8 mouse cellular contexts compared by ENCODE assay signal in the genomic region with DNA sequence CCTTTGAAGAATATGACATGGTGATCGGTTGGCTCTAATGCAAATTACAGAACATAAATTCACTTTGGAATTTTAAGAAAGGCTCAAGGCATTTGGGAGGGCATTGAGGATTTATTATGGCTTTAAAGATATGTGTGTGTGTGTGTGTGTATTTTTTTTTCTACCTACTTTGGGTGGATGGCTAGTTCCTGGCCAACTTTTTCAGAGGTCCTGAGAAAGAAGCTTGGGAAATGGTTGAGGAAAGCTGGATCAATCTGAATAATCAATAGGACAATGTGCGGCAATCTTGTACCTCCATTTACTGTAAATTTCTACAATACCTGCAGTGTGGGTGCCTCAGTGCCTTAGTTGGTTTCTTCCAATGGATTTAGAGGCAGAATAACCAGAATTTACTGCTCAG.
DNase-seq lines count a peak whose midpoint lies in the region; ATAC-seq and TF ChIP-seq lines count a peak whose summit lies in the region.

No protein-coding gene starts in this region.

- no peaks in the 10 kb centered on the region for H3K27me3 ChIP-seq in kidney, postnatal 0 days (ENCODE audit: insufficient read depth, low read length)
- peaks cover 35% of the 10 kb centered on the region for H3K27me3 ChIP-seq in forebrain, embryonic 13.5 days
- no peaks in the 10 kb centered on the region for H3K27me3 ChIP-seq in limb, embryonic 11.5 days (ENCODE audit: control insufficient read depth, insufficient read depth, low read length)
- H3K27me3 ChIP-seq in neural tube, embryonic 12.5 days (replicated peaks), result no peaks in the 10 kb centered on the region

- no peak overlapping the region; the same call in 1 of the 2 replicates for H3K4me3 ChIP-seq in kidney, postnatal 0 days (replicated peaks; ENCODE audit: low read depth, low read length)
- H3K4me3 ChIP-seq in forebrain, embryonic 13.5 days, result peak overlapping the region; percentile 85
- H3K4me3 ChIP-seq in limb, embryonic 11.5 days (ENCODE audit: low read depth, low read length), result peak overlapping the region; percentile 77
- H3K4me3 ChIP-seq in neural tube, embryonic 12.5 days, result peak overlapping the region; percentile 99

- ATAC-seq in kidney, postnatal 0 days (replicated peaks; ENCODE audit: low FRiP score, low read depth), result no peak
- no peak for ATAC-seq in forebrain, embryonic 13.5 days
- no peak for ATAC-seq in limb, embryonic 11.5 days (ENCODE audit: insufficient number of reproducible peaks, low FRiP score, low TSS enrichment, low read depth)
- no peak for ATAC-seq in neural tube, embryonic 12.5 days (ENCODE audit: low FRiP score, low read depth)
- ATAC-seq in inflammation-experienced regulatory T-cells, adult 6 months, result no peak

- peaks cover 5% of the 10 kb centered on the region for H3K4me1 ChIP-seq in kidney, postnatal 0 days (replicated peaks; ENCODE audit: insufficient read depth, low read length)
- H3K4me1 ChIP-seq in forebrain, embryonic 13.5 days, result peaks cover 57% of the 10 kb centered on the region
- H3K4me1 ChIP-seq in limb, embryonic 11.5 days (ENCODE audit: control insufficient read depth, insufficient read depth, low read length), result peaks cover 45% of the 10 kb centered on the region
- peaks cover 49% of the 10 kb centered on the region for H3K4me1 ChIP-seq in neural tube, embryonic 12.5 days

- DNase-seq in kidney, postnatal 0 days (ENCODE audit: low spot score), result no peak
- DNase-seq in kidney, postnatal 14 days, result no peak
- DNase-seq in limb, embryonic 11.5 days (ENCODE audit: low spot score), result peak; percentile 20
- DNase-seq in MN1 (ENCODE audit: low spot score), result no peak
- DNase-seq in B cell, adult 2 months, result no peak

- no peaks in the 10 kb centered on the region for H3K36me3 ChIP-seq in kidney, postnatal 0 days (ENCODE audit: insufficient read depth, low read length)
- H3K36me3 ChIP-seq in forebrain, embryonic 13.5 days (ENCODE audit: poor library complexity, severe bottlenecking), result no peaks in the 10 kb centered on the region
- H3K36me3 ChIP-seq in limb, embryonic 11.5 days (ENCODE audit: control insufficient read depth, insufficient read depth, low read length), result no peaks in the 10 kb centered on the region
- H3K36me3 ChIP-seq in neural tube, embryonic 12.5 days, result no peaks in the 10 kb centered on the region

- peak overlapping the region; percentile 91; the same call in 1 of the 2 replicates for H3K4me2 ChIP-seq in kidney, postnatal 0 days (ENCODE audit: low read length)
- peak overlapping the region; percentile 98 for H3K4me2 ChIP-seq in forebrain, embryonic 13.5 days
- peak overlapping the region; percentile 46 for H3K4me2 ChIP-seq in limb, embryonic 11.5 days (ENCODE audit: low read depth, severe bottlenecking)
- H3K4me2 ChIP-seq in neural tube, embryonic 12.5 days (replicated peaks), result peak overlapping the region; percentile 98

- H3K9ac ChIP-seq in kidney, postnatal 0 days (ENCODE audit: low read depth, low read length), result no peak overlapping the region
- H3K9ac ChIP-seq in forebrain, embryonic 13.5 days, result peak overlapping the region; percentile 97
- peak overlapping the region; percentile 47 for H3K9ac ChIP-seq in limb, embryonic 11.5 days (ENCODE audit: low read length)
- peak overlapping the region; percentile 100 for H3K9ac ChIP-seq in neural tube, embryonic 12.5 days

- no peaks in the 10 kb centered on the region for H3K9me3 ChIP-seq in kidney, postnatal 0 days (replicated peaks; ENCODE audit: low read length)
- H3K9me3 ChIP-seq in forebrain, embryonic 13.5 days (replicated peaks), result no peaks in the 10 kb centered on the region
- no peaks in the 10 kb centered on the region for H3K9me3 ChIP-seq in limb, embryonic 11.5 days (ENCODE audit: control insufficient read depth, low read length)
- H3K9me3 ChIP-seq in neural tube, embryonic 12.5 days, result no peaks in the 10 kb centered on the region

- H3K27ac ChIP-seq in kidney, postnatal 0 days, result no peak overlapping the region
- H3K27ac ChIP-seq in forebrain, embryonic 13.5 days, result peak overlapping the region; percentile 98
- peak overlapping the region; percentile 51; the same call in 1 of the 2 replicates for H3K27ac ChIP-seq in limb, embryonic 11.5 days (replicated peaks; ENCODE audit: low read depth, low read length)
- peak overlapping the region; percentile 75; the same call in 1 of the 2 replicates for H3K27ac ChIP-seq in neural tube, embryonic 12.5 days

- no peak for TF ChIP-seq CTCF in kidney, postnatal 0 days (IDR thresholded peaks at IDR 0.05; ENCODE audit: low read depth)

- WGBS in kidney, postnatal 0 days, result 71% methylated on average over 2 of the region's 2 CpGs
- WGBS in forebrain, embryonic 13.5 days, result 34% methylated on average over 2 of the region's 2 CpGs
- 37% methylated on average over 2 of the region's 2 CpGs for WGBS in limb, embryonic 11.5 days
- 22% methylated on average over 2 of the region's 2 CpGs for WGBS in neural tube, embryonic 12.5 days

Comparison
In these comparisons a context has a peak if more than half of its experiments do, and no peak if none do; other contexts are left out.
1. H3K4me2 ChIP-seq: peak in every context shown above with its lines; median percentile 98 in forebrain, embryonic 13.5 days; 98 in neural tube, embryonic 12.5 days; 91 in kidney, postnatal 0 days; 46 in limb, embryonic 11.5 days.